Mouse (Mus musculus) cerebellum, adult 2 months (tissue): ENCODE results near the gene 9130213A22Rik.

Experiments
- CTCF ChIP-seq: fragments of 200-500 bp; IDR thresholded peaks from 2 replicates; pipeline ENCODE4 v1.5.1; 2011; ENCODE audit warnings: low read depth, mild to moderate bottlenecking, control low read depth, low read length, moderate library complexity, borderline replicate concordance; ENCODE audit not compliant: insufficient read depth
- POLR2A ChIP-seq: fragments of 200-500 bp; IDR thresholded peaks from 2 replicates; pipeline ENCODE4 v1.6.1; 2011; ENCODE audit warnings: low read length, control low read depth, borderline replicate concordance; ENCODE audit not compliant: insufficient read depth

- TF ChIP-seq CTCF, result no peak
- no peak for TF ChIP-seq POLR2A
These were observed 45.8 kb downstream of the 9130213A22Rik start for GRCm38 (mm10) chr11:69076572-69076971.
